Mouse (Mus musculus): ENCODE data around the gene Tom1l1.

The Tom1l1 gene

DNA sequence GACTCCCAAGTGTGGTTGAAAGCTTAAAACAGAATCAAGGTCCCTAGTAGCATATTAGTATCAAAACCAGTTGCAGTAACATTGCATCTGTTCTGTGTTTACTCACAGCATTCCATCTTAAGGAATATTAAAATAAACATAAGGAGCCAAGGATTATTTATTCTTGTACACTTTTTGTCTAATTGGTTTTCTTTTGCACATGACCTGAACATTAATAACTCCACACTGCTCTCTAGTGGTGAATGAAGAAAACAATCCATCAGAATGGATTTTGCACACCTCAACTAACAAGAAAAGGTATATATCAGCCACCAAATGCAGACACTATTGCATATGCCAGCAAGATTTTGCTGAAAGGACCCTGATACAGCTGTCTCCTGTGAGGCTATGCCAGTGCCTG is 71.7 kb downstream of the Tom1l1 start:
- no peak for DNase-seq (ENCODE audit: low read depth)

DNA sequence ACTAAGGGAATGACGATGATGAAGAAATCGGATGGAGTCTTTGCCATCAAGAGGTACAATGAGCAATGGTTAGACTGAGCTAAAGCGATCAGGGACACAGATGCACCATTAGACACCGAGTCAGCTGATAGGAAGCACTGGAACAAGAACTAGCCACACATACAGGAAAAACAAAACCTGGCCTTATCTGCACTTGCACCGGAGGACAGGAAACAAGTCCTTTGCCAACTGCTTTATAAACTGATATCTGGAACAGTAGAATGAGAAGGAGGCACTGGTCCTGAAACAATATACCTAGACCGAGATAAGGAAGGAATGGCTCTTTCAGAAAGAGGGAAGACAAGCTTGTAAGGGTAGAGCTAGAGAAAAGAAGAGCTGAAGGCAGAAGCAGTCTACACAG is 73.4 kb downstream of the Tom1l1 start:
- no peak for DNase-seq (ENCODE audit: low read depth)

DNA sequence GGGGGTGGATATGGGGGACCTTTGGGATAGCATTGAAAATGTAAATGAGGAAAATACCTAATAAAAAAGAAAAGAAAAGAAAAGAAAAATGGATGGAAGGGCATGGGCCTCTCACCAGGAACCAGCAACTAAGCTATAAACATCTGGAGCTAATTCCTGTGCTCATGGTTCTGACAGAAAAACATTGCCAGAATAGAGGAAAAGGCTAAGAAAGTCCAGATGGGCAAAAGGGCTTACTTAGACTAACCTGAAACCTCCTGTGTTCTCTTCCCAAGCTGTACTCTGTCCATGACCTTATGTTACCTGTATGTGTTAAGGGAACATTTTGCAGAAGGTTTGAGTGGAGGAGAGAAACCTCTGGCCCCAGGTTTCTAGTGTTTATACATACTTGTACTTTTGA is 76.0 kb downstream of the Tom1l1 start:
- DNase-seq (ENCODE audit: low read depth), result no peak

DNA sequence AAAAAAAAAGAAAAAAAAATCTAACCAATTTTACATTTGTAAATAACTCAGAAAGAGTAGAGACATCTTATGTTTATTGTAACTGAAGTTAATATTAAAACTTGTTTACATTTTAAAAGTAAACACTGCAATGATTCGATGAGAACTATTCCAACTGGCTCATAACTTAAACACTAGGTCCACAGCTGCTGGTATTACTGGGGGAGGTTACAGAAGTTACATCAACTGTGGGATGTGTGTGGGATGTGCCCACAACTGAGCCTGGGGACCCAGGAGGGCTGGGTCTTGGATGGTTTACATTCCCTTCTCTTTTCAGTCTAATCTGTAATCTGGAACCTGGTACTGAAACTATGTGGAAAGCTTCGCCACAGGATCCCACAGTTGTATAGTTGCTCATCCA is 85.1 kb downstream of the Tom1l1 start:
- no peak for DNase-seq (ENCODE audit: low read depth)

DNA sequence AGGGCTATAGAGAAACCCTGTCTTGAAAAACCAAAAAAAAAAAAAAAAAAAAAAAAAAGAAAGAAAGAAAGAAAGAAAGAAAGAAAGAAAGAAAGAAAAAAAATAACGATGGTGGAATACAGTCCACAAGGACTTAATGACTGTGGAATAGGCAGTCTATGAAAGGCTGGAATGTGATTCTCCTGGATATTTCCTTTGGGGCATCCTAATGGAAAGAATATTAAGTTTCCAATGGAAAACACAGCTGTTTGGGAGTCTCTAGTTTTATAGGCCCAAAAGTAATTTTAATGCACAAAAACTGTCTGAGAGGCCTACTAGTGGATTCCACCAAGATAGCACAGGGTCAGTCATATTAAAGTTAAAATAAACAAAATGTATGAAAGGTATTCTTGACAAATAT is 92.3 kb downstream of the Tom1l1 start:
- no peak for DNase-seq (ENCODE audit: low read depth)
